Mouse (Mus musculus) cerebellum, adult 2 months (tissue): Measurements from ENCODE around the gene Gm47841.

Source experiments
- CTCF ChIP-seq: fragments of 200-500 bp; IDR thresholded peaks from 2 replicates; pipeline ENCODE4 v1.5.1; 2011; ENCODE audit warnings: low read depth, mild to moderate bottlenecking, control low read depth, low read length, moderate library complexity, borderline replicate concordance; ENCODE audit not compliant: insufficient read depth
- POLR2A ChIP-seq: fragments of 200-500 bp; IDR thresholded peaks from 2 replicates; pipeline ENCODE4 v1.6.1; 2011; ENCODE audit warnings: low read length, control low read depth, borderline replicate concordance; ENCODE audit not compliant: insufficient read depth

DNA sequence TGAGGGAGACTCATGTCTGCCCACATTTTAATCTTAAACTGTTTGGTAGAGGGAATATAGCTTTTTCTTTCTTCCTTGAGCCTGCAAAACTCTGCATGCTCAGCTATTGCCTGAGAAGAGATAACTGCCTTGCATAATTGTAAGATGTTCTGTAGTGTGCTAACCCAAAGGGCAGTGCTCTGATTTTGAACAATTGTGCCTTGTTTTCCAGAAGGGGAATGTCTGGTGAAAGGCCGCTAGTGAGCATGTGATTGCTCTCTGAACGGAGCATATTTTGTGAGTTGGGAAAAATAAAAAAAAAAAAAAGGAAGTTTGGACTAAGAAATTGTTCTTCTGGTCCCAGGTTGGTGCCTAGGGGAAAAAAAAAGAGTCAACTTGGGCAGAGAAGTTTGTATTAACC lies 18.2 kb downstream of the Gm47841 start:
- TF ChIP-seq CTCF (no peak), POLR2A (no peak)
